Mouse (Mus musculus) C2C12 (cell line): ENCODE results near the gene Tpr.

Experiments used
- CTCF ChIP-seq: IDR thresholded peaks from one replicate; pipeline ENCODE4 v1.5.1; 2011; ENCODE audit not compliant: control insufficient read depth, insufficient read depth, insufficient read length
- USF1 ChIP-seq: IDR thresholded peaks from one replicate; pipeline ENCODE4 v1.6.1; 2011; ENCODE audit warnings: low read depth, mild to moderate bottlenecking, control low read depth, moderate library complexity

DNA sequence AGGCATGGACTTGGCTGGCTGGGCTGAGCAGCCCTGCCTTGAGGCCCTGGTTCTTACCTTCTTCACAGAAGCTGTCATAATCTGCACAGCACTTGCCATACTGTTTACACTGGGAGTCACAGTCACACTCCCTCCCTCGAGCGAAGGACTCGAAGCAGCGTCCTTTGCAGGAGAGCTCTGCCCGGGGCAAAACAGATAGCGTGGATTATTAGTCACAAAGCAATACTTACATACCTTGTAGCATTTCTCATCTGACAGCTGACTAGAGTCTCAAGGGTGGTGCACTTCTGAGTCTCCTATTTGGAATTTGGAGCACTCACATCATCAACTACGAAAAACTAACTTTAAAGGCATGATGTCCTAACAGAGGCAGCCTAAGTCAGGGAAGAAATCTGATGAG is 68.0 kb downstream of the Tpr start:
- no peak for TF ChIP-seq USF1
- no peak for TF ChIP-seq CTCF
